Mouse (Mus musculus) CH12.LX (cell line): ENCODE measurements around the gene Thbs4. TPM values are rescaled to one million over a fixed set of nuclear protein-coding genes. Genes with fewer than 3 reads are reported as not detected.

Experiments
- DNase-seq: peaks from one replicate; pipeline ENCODE4 v3.0.0-alpha.2; 2013; ENCODE audit errors: extremely low read depth
- H3K27ac ChIP-seq: 2 replicates; pipeline ENCODE4 v1.5.1; 2012; ENCODE audit warnings: low read depth, mild to moderate bottlenecking, control low read depth, moderate library complexity; ENCODE audit not compliant: insufficient read depth
- H3K27me3 ChIP-seq: replicated peaks from 2 replicates; pipeline ENCODE3; 2012; ENCODE audit warnings: inconsistent platforms
- H3K36me3 ChIP-seq, 2 experiments: replicated peaks in 1 of 2; 2 replicates each; pipeline versions ENCODE3 to v1.6.1; 2012; ENCODE audit warnings: inconsistent platforms in 1 of 2, low read length in 1 of 2, mild to moderate bottlenecking in 1 of 2, mixed read lengths in 1 of 2, moderate library complexity in 1 of 2; ENCODE audit not compliant: control insufficient read depth in 1 of 2, insufficient read depth in 1 of 2
- H3K4me1 ChIP-seq, 2 experiments: 2 replicates each; pipeline ENCODE4 v1.6.1; 2012; ENCODE audit warnings: inconsistent platforms in 1 of 2, moderate library complexity in 1 of 2; ENCODE audit not compliant: insufficient read depth in 2 of 2, control insufficient read depth in 1 of 2
- H3K4me2 ChIP-seq: 2 replicates; pipeline ENCODE4 v1.6.1; 2012; ENCODE audit warnings: low read depth, mild to moderate bottlenecking, control low read depth; ENCODE audit not compliant: poor library complexity, insufficient read depth, severe bottlenecking
- H3K4me3 ChIP-seq, 3 experiments: fragments of 150-350 bp in 1 of 3; sonication (generic) in 1 of 3; replicated peaks in 1 of 3; 2 replicates each; pipeline versions ENCODE3 to v1.5.1; 2011 to 2012; ENCODE audit warnings: low read depth in 2 of 3, low read length in 2 of 3, mild to moderate bottlenecking in 2 of 3, moderate library complexity in 2 of 3, control low read depth in 1 of 3, improper control_type of control experiment in 1 of 3, inconsistent platforms in 1 of 3, mixed read lengths in 1 of 3; ENCODE audit not compliant: poor library complexity in 1 of 3
- H3K79me2 ChIP-seq: replicated peaks from 2 replicates; pipeline ENCODE4 v1.6.1; 2012; ENCODE audit warnings: mild to moderate bottlenecking, moderate library complexity; ENCODE audit not compliant: control insufficient read depth, poor library complexity, insufficient read depth, severe bottlenecking; ENCODE audit errors: extremely low read depth
- H3K9ac ChIP-seq: 2 replicates; pipeline ENCODE4 v1.6.1; 2012; ENCODE audit warnings: low read depth, mild to moderate bottlenecking, control low read depth, moderate library complexity; ENCODE audit not compliant: insufficient read depth
- H3K9me3 ChIP-seq: replicated peaks from 2 replicates; pipeline ENCODE3; 2012; ENCODE audit warnings: low read length, inconsistent platforms, mixed read lengths
- CHD1 ChIP-seq: IDR thresholded peaks from 2 replicates; pipeline ENCODE4 v1.6.1; 2012; ENCODE audit warnings: low read depth, low read length, improper control_type of control experiment, inconsistent platforms
- CTCF ChIP-seq, 2 experiments: IDR thresholded peaks in 1 of 2; conservative IDR thresholded peaks in 1 of 2; 2 replicates each; pipeline ENCODE4 v1.5.1; 2011 to 2012; ENCODE audit warnings: low read depth in 2 of 2, low read length in 2 of 2, improper control_type of control experiment in 1 of 2, inconsistent platforms in 1 of 2, mild to moderate bottlenecking in 1 of 2, moderate library complexity in 1 of 2
- ELF1 ChIP-seq: IDR thresholded peaks from 2 replicates; pipeline ENCODE4 v1.6.1; 2014; ENCODE audit warnings: low read depth, mild to moderate bottlenecking, inconsistent platforms, low read length, improper control_type of control experiment
- EP300 ChIP-seq: IDR thresholded peaks from 2 replicates; pipeline ENCODE4 v1.6.1; 2011; ENCODE audit warnings: low read length, improper control_type of control experiment
- ETS1 ChIP-seq: conservative IDR thresholded peaks from 2 replicates; pipeline ENCODE4 v1.6.1; 2012; ENCODE audit warnings: low read depth, mild to moderate bottlenecking, inconsistent platforms, low read length, improper control_type of control experiment, moderate library complexity
- GABPA ChIP-seq: IDR thresholded peaks from 2 replicates; pipeline ENCODE4 v1.6.1; 2012; ENCODE audit warnings: low read depth, low read length, improper control_type of control experiment, inconsistent platforms; ENCODE audit not compliant: insufficient replicate concordance
- JUN ChIP-seq: IDR thresholded peaks from 2 replicates; pipeline ENCODE4 v1.6.1; 2011; ENCODE audit warnings: low read depth, mild to moderate bottlenecking, low read length, improper control_type of control experiment, moderate library complexity; ENCODE audit not compliant: insufficient read depth
- KAT2A ChIP-seq: IDR thresholded peaks from 2 replicates; pipeline ENCODE4 v1.6.1; 2012; ENCODE audit warnings: low read length, improper control_type of control experiment, inconsistent platforms; ENCODE audit not compliant: insufficient replicate concordance
- MAZ ChIP-seq: IDR thresholded peaks from 2 replicates; pipeline ENCODE4 v1.6.1; 2012; ENCODE audit warnings: low read depth, mild to moderate bottlenecking, inconsistent platforms, low read length, improper control_type of control experiment, moderate library complexity
- MEF2A ChIP-seq: IDR thresholded peaks from 2 replicates; pipeline ENCODE4 v1.6.1; 2014; ENCODE audit warnings: low read depth, mild to moderate bottlenecking, inconsistent platforms, low read length, improper control_type of control experiment, borderline replicate concordance
- MYC ChIP-seq: IDR thresholded peaks from 2 replicates; pipeline ENCODE4 v1.6.1; 2011; ENCODE audit warnings: low read depth, mild to moderate bottlenecking, improper control_type of control experiment, low read length
- NRF1 ChIP-seq: IDR thresholded peaks from 2 replicates; pipeline ENCODE4 v1.6.1; 2014; ENCODE audit warnings: low read depth, mild to moderate bottlenecking, inconsistent platforms, low read length, improper control_type of control experiment, moderate library complexity
- PAX5 ChIP-seq: IDR thresholded peaks from 2 replicates; pipeline ENCODE4 v1.6.1; 2012; ENCODE audit warnings: low read length, inconsistent platforms, mixed read lengths
- POLR2A ChIP-seq: IDR thresholded peaks from 2 replicates; pipeline ENCODE4 v1.6.1; 2011; ENCODE audit warnings: low read depth, mild to moderate bottlenecking, improper control_type of control experiment, low read length
- RAD21 ChIP-seq: IDR thresholded peaks from 2 replicates; pipeline ENCODE4 v1.6.1; 2011; ENCODE audit warnings: low read depth, mild to moderate bottlenecking, low read length, improper control_type of control experiment, moderate library complexity
- SIN3A ChIP-seq: IDR thresholded peaks from 2 replicates; pipeline ENCODE4 v1.6.1; 2012; ENCODE audit warnings: low read length, improper control_type of control experiment, inconsistent platforms
- SMC3 ChIP-seq: IDR thresholded peaks from 2 replicates; pipeline ENCODE4 v1.6.1; 2011; ENCODE audit warnings: low read depth, low read length, improper control_type of control experiment
- ZC3H11A ChIP-seq: IDR thresholded peaks from 2 replicates; pipeline ENCODE4 v1.6.1; 2012; ENCODE audit warnings: low read depth, mild to moderate bottlenecking, inconsistent platforms, low read length, improper control_type of control experiment
- ZMIZ1 ChIP-seq: IDR thresholded peaks from 2 replicates; pipeline ENCODE4 v1.6.1; 2012; ENCODE audit warnings: low read depth, mild to moderate bottlenecking, inconsistent platforms, low read length, improper control_type of control experiment
- ZNF384 ChIP-seq: IDR thresholded peaks from 2 replicates; pipeline ENCODE4 v1.6.1; 2012; ENCODE audit warnings: low read depth, low read length, improper control_type of control experiment, inconsistent platforms
- dilution Hi-C: fragments of 300-500 bp; cut with MboI; formaldehyde crosslinking; loops from 2 replicates; pipeline ENCODE4 v1.14.3; 2020; ENCODE audit warnings: low sequenced_read_pairs; ENCODE audit not compliant: extremely low pct_unique_long_range_greater_than_20kb, extremely low pct_ligation_motif_present
- in situ Hi-C: fragments of 300-500 bp; cut with MboI; formaldehyde crosslinking; loops from 3 replicates; pipeline ENCODE4 v1.14.3; 2019; ENCODE audit warnings: low sequenced_read_pairs, low pct_ligation_motif_present, low pct_unique_long_range_greater_than_20kb, mixed read lengths
- polyA plus RNA-seq: library from polyadenylated mRNA; unstranded; fragments of >175 nt; gene quantifications from 2 replicates; pipeline ENCODE4 v1.2.1, GENCODE M21; 2012; ENCODE audit warnings: low read depth; ENCODE audit not compliant: insufficient read length
- total RNA-seq, 2 experiments: library from RNA; depleted of rRNA; stranded (reverse); fragments of 300-350 nt in 1 of 2; fragments of >200 nt in 1 of 2; gene quantifications; 2 replicates each; pipeline ENCODE4 v1.2.3; 2012 to 2014

Gene Thbs4
- total and polyA plus RNA-seq, 3 experiments, result not detected

- no peak for TF ChIP-seq JUN
Observed at GRCm38 (mm10) chr13:92780927-92781326, 13.7 kb downstream of the Thbs4 start (continued).

GRCm38 (mm10) chr13:92780076-92780475 is 14.5 kb downstream of the Thbs4 start:
- dilution Hi-C loops, result no loop called here
- H3K9me3 ChIP-seq, result no peaks in the 10 kb centered on the region
- H3K27me3 ChIP-seq, result no peaks in the 10 kb centered on the region
- in situ Hi-C loops, result no loop called here
- DNase-seq, result no peak
- no peaks in the 10 kb centered on the region for H3K36me3 ChIP-seq
- no peaks in the 10 kb centered on the region for H3K79me2 ChIP-seq
- H3K27ac ChIP-seq, result no peak overlapping the region
- TF ChIP-seq MEF2A (no peak), MAZ (no peak), ELF1 (no peak), SMC3 (no peak), POLR2A (no peak), NRF1 (no peak)
- no peak overlapping the region for H3K4me2 ChIP-seq
- no peak overlapping the region for H3K9ac ChIP-seq
- no peak overlapping the region for H3K4me3 ChIP-seq
- no peaks in the 10 kb centered on the region for H3K4me1 ChIP-seq

- H3K9ac ChIP-seq, result no peak overlapping the region
- no peak overlapping the region for H3K27ac ChIP-seq
- H3K9me3 ChIP-seq, result no peaks in the 10 kb centered on the region
- no peaks in the 10 kb centered on the region for H3K36me3 ChIP-seq
- H3K4me1 ChIP-seq, result no peaks in the 10 kb centered on the region
- H3K4me3 ChIP-seq, result no peak overlapping the region
- DNase-seq, result no peak
- in situ Hi-C loops (no loop called here), dilution Hi-C loops (no loop called here)
- TF ChIP-seq EP300, result no peak
- TF ChIP-seq CTCF (conservative IDR thresholded peaks at IDR 0.05 in 1 of 2, IDR thresholded peaks at IDR 0.05 in 1 of 2; ENCODE audit: low read depth in 2 of 2, low read length in 2 of 2), result no peak
- no peak for TF ChIP-seq NRF1
- no peak for TF ChIP-seq GABPA
- no peak for TF ChIP-seq ZC3H11A
- no peak for TF ChIP-seq MYC
- no peak for TF ChIP-seq ELF1
- TF ChIP-seq KAT2A, result no peak
- no peak for TF ChIP-seq ZNF384
- TF ChIP-seq SIN3A, result no peak
- no peak for TF ChIP-seq PAX5
- TF ChIP-seq CHD1, result no peak
- no peak for TF ChIP-seq POLR2A
- TF ChIP-seq RAD21, result no peak
- no peak for TF ChIP-seq ZMIZ1
- TF ChIP-seq ETS1, result no peak
- no peaks in the 10 kb centered on the region for H3K27me3 ChIP-seq
- H3K79me2 ChIP-seq, result no peaks in the 10 kb centered on the region
- H3K4me2 ChIP-seq, result no peak overlapping the region
Observed at GRCm38 (mm10) chr13:92778642-92779041, 16.0 kb downstream of the Thbs4 start.
